Mouse (Mus musculus): ENCODE data around the gene Cldn10. TPM values are rescaled to one million over a fixed set of nuclear protein-coding genes. Genes with fewer than 3 reads are reported as not detected.

Gene Cldn10
- polyA plus RNA-seq, 1 experiment from 2014 or later: 1.3 TPM

GRCm38 (mm10) chr14:118839416-118839815 is 51.7 kb downstream of the Cldn10 start:
- Histone ChIP-seq H3K4me3 (replicated peaks; ENCODE audit: low read depth, low read length) (no peak overlapping the region), H3K27me3 (ENCODE audit: control insufficient read depth, insufficient read depth, low read length) (no peaks in the 10 kb centered on the region), H3K9ac (replicated peaks; ENCODE audit: low read length) (no peak overlapping the region), H3K36me3 (ENCODE audit: control insufficient read depth, insufficient read depth, low read length) (no peaks in the 10 kb centered on the region), H3K9me3 (ENCODE audit: control insufficient read depth, low read length) (no peaks in the 10 kb centered on the region), H3K4me2 (ENCODE audit: low read length) (no peak overlapping the region), H3K4me1 (ENCODE audit: control insufficient read depth, insufficient read depth, low read length) (no peaks in the 10 kb centered on the region), H3K27ac (replicated peaks; ENCODE audit: low read depth, low read length) (no peak overlapping the region)
- WGBS: 50% methylated on average over 5 of the region's 5 CpGs
- no peak for DNase-seq
- no peak for ATAC-seq (ENCODE audit: low FRiP score, low TSS enrichment)

GRCm38 (mm10) chr14:118840027-118840426 is 52.3 kb downstream of the Cldn10 start:
- no peak overlapping the region for H3K4me3 ChIP-seq (replicated peaks; ENCODE audit: low read depth, low read length)
- H3K9ac ChIP-seq (replicated peaks; ENCODE audit: low read length): no peak overlapping the region
- H3K4me2 ChIP-seq (ENCODE audit: low read length): no peak overlapping the region
- 97% methylated on average over 1 of the region's 1 CpGs for WGBS
- H3K27ac ChIP-seq (replicated peaks; ENCODE audit: low read depth, low read length): no peak overlapping the region
- no peaks in the 10 kb centered on the region for H3K27me3 ChIP-seq (ENCODE audit: control insufficient read depth, insufficient read depth, low read length)
- H3K4me1 ChIP-seq (ENCODE audit: control insufficient read depth, insufficient read depth, low read length): no peaks in the 10 kb centered on the region
- no peaks in the 10 kb centered on the region for H3K36me3 ChIP-seq (ENCODE audit: control insufficient read depth, insufficient read depth, low read length)
- ATAC-seq (ENCODE audit: low FRiP score, low TSS enrichment) (no peak), DNase-seq (no peak)
- H3K9me3 ChIP-seq (ENCODE audit: control insufficient read depth, low read length): no peaks in the 10 kb centered on the region

- Histone ChIP-seq H3K36me3 (ENCODE audit: control insufficient read depth, insufficient read depth, low read length) (no peaks in the 10 kb centered on the region), H3K27ac (replicated peaks; ENCODE audit: low read depth, low read length) (no peak overlapping the region), H3K9ac (replicated peaks; ENCODE audit: low read length) (no peak overlapping the region), H3K4me1 (ENCODE audit: control insufficient read depth, insufficient read depth, low read length) (no peaks in the 10 kb centered on the region), H3K27me3 (ENCODE audit: control insufficient read depth, insufficient read depth, low read length) (no peaks in the 10 kb centered on the region), H3K4me3 (replicated peaks; ENCODE audit: low read depth, low read length) (no peak overlapping the region), H3K4me2 (ENCODE audit: low read length) (no peak overlapping the region), H3K9me3 (ENCODE audit: control insufficient read depth, low read length) (no peaks in the 10 kb centered on the region)
- 96% methylated on average over 3 of the region's 3 CpGs for WGBS
- DNase-seq (no peak), ATAC-seq (ENCODE audit: low FRiP score, low TSS enrichment) (no peak)
These were observed 54.6 kb downstream of the Cldn10 start for GRCm38 (mm10) chr14:118842353-118842752.

- Histone ChIP-seq H3K4me2 (ENCODE audit: low read length) (no peak overlapping the region), H3K4me1 (ENCODE audit: control insufficient read depth, insufficient read depth, low read length) (no peaks in the 10 kb centered on the region), H3K4me3 (replicated peaks; ENCODE audit: low read depth, low read length) (no peak overlapping the region), H3K27me3 (ENCODE audit: control insufficient read depth, insufficient read depth, low read length) (no peaks in the 10 kb centered on the region), H3K27ac (replicated peaks; ENCODE audit: low read depth, low read length) (no peak overlapping the region), H3K36me3 (ENCODE audit: control insufficient read depth, insufficient read depth, low read length) (no peaks in the 10 kb centered on the region), H3K9ac (replicated peaks; ENCODE audit: low read length) (no peak overlapping the region), H3K9me3 (ENCODE audit: control insufficient read depth, low read length) (no peaks in the 10 kb centered on the region)
- ATAC-seq (ENCODE audit: low FRiP score, low TSS enrichment) (no peak), DNase-seq (no peak)
- 95% methylated on average over 10 of the region's 10 CpGs for WGBS
These were observed 59.1 kb downstream of the Cldn10 start for GRCm38 (mm10) chr14:118846834-118847233.

- Histone ChIP-seq H3K36me3 (ENCODE audit: control insufficient read depth, insufficient read depth, low read length) (no peaks in the 10 kb centered on the region), H3K4me2 (ENCODE audit: low read length) (no peak overlapping the region), H3K9me3 (ENCODE audit: control insufficient read depth, low read length) (no peaks in the 10 kb centered on the region), H3K9ac (replicated peaks; ENCODE audit: low read length) (no peak overlapping the region), H3K4me3 (replicated peaks; ENCODE audit: low read depth, low read length) (no peak overlapping the region), H3K27me3 (ENCODE audit: control insufficient read depth, insufficient read depth, low read length) (no peaks in the 10 kb centered on the region), H3K27ac (replicated peaks; ENCODE audit: low read depth, low read length) (no peak overlapping the region), H3K4me1 (ENCODE audit: control insufficient read depth, insufficient read depth, low read length) (no peaks in the 10 kb centered on the region)
- ATAC-seq (ENCODE audit: low FRiP score, low TSS enrichment) (no peak), DNase-seq (no peak)
- 87% methylated on average over 7 of the region's 7 CpGs for WGBS
These were observed 60.5 kb downstream of the Cldn10 start for GRCm38 (mm10) chr14:118848171-118848570.

- no peak overlapping the region for H3K9ac ChIP-seq (replicated peaks; ENCODE audit: low read length)
- no peaks in the 10 kb centered on the region for H3K27me3 ChIP-seq (ENCODE audit: control insufficient read depth, insufficient read depth, low read length)
- H3K36me3 ChIP-seq (ENCODE audit: control insufficient read depth, insufficient read depth, low read length): no peaks in the 10 kb centered on the region
- no peaks in the 10 kb centered on the region for H3K9me3 ChIP-seq (ENCODE audit: control insufficient read depth, low read length)
- H3K4me1 ChIP-seq (ENCODE audit: control insufficient read depth, insufficient read depth, low read length): peaks cover 1% of the 10 kb centered on the region; the same call in 1 of the 2 replicates
- no peak overlapping the region for H3K27ac ChIP-seq (replicated peaks; ENCODE audit: low read depth, low read length)
- H3K4me2 ChIP-seq (ENCODE audit: low read length): no peak overlapping the region
- 84% methylated on average over 11 of the region's 11 CpGs for WGBS
- no peak overlapping the region for H3K4me3 ChIP-seq (replicated peaks; ENCODE audit: low read depth, low read length)
- DNase-seq (no peak), ATAC-seq (ENCODE audit: low FRiP score, low TSS enrichment) (no peak)
These were observed 62.4 kb downstream of the Cldn10 start for GRCm38 (mm10) chr14:118850011-118850695.

- Histone ChIP-seq H3K4me3 (replicated peaks; ENCODE audit: low read depth, low read length) (no peak overlapping the region), H3K9ac (replicated peaks; ENCODE audit: low read length) (no peak overlapping the region), H3K9me3 (ENCODE audit: control insufficient read depth, low read length) (no peaks in the 10 kb centered on the region), H3K4me2 (ENCODE audit: low read length) (no peak overlapping the region), H3K27me3 (ENCODE audit: control insufficient read depth, insufficient read depth, low read length) (no peaks in the 10 kb centered on the region), H3K36me3 (ENCODE audit: control insufficient read depth, insufficient read depth, low read length) (no peaks in the 10 kb centered on the region), H3K27ac (replicated peaks; ENCODE audit: low read depth, low read length) (no peak overlapping the region), H3K4me1 (ENCODE audit: control insufficient read depth, insufficient read depth, low read length) (peaks cover 3% of the 10 kb centered on the region; the same call in 1 of the 2 replicates)
- DNase-seq: no peak
- WGBS: 72% methylated on average over 4 of the region's 4 CpGs
- ATAC-seq (ENCODE audit: low FRiP score, low TSS enrichment): no peak
These were observed 63.0 kb downstream of the Cldn10 start for GRCm38 (mm10) chr14:118850696-118851035.

- no peak for DNase-seq
- Histone ChIP-seq H3K4me2 (ENCODE audit: low read length) (no peak overlapping the region), H3K9ac (replicated peaks; ENCODE audit: low read length) (no peak overlapping the region), H3K27ac (replicated peaks; ENCODE audit: low read depth, low read length) (no peak overlapping the region), H3K9me3 (ENCODE audit: control insufficient read depth, low read length) (no peaks in the 10 kb centered on the region), H3K27me3 (ENCODE audit: control insufficient read depth, insufficient read depth, low read length) (peaks cover 6% of the 10 kb centered on the region; the same call in 1 of the 2 replicates), H3K4me1 (ENCODE audit: control insufficient read depth, insufficient read depth, low read length) (peaks cover 3% of the 10 kb centered on the region; the same call in 1 of the 2 replicates), H3K36me3 (ENCODE audit: control insufficient read depth, insufficient read depth, low read length) (no peaks in the 10 kb centered on the region), H3K4me3 (replicated peaks; ENCODE audit: low read depth, low read length) (no peak overlapping the region)
- no peak for ATAC-seq (ENCODE audit: low FRiP score, low TSS enrichment)
- 75% methylated on average over 6 of the region's 6 CpGs for WGBS
These were observed 63.9 kb downstream of the Cldn10 start for GRCm38 (mm10) chr14:118851496-118852107.

Measured in midbrain, embryonic 14.5 days (tissue).